Mouse (Mus musculus) urinary bladder, postnatal 36 days (tissue): ENCODE results near the gene Scn10a.
A peak's percentile ranks its signal among the peaks of the same experiment; 100 is the strongest.

Experiments used
- DNase-seq, 2 experiments: peaks; one replicate each; pipeline ENCODE4 v3.0.0; 2022; ENCODE audit warnings: low spot score in 2 of 2, mixed read lengths in 1 of 2

Gene Scn10a

DNA sequence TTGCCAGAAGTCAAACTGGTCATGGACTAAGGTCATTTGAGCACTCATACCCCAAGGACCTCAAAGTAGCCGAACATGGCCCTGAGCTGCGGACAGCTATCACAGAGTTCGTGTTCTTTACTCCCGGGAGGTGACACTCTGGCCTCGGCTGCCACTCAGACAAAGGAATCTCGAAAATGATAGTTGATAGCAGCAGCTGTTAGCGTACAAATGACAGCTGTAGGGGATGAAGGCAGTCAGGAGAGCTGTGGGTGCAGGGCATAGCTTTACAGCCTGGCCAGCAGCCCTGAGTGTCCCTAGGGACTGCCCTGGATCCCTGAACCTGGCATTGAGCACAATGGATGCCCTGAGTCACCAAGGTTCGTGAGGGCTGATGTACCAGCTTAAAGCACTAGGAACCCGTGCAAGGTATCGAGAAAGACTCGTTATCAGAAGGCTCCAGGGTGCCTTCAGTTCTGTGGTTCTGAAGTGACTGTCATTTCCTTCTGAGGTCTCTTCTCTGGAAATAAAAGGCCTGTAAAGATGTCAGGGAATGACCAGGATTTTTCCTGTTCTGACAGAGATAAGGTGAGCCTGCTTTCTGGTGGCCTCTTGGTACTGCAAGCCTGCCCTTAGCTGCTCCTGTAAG lies 84.8 kb downstream of the Scn10a start:
- no peak for DNase-seq

DNA sequence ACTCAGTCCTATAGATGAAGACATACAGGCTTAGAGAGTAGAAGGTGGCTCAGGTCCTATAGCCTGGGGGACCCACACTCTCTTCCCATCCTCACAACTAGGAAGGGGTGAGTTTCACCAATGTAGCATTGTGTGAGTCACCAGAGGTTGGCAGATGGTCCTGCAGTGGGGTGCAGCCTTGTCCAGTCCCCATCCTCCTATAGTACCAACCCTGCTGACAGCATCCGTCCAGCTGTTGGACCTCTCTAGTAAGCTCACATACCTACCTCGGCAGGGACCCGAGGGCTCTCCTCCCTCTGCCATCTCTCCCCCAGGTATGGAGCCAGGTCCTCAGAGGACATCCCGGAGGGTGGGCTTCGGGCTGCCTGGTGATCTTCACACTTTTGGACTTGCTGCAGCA lies 85.6 kb downstream of the Scn10a start:
- no peak for DNase-seq

DNA sequence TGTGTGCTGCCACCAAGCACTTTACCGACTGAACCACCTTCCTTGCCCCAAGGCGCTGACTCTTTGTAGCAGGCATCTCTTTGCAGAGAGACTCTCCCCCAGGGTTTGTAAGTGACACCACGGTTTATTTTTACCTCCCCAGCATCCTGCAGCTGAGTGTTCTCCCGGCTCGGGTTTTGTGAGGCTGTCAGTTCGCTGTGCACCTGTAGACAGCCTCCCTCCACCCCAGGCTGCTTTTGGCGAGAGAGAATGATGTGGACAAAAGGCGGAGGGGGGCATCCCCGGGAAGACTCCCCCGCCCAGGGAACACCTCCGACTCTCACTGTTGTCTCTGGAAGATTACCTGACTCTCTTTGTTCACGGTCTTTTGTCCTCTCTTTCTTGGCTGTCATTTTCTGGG lies 86.3 kb downstream of the Scn10a start:
- DNase-seq = no peak

DNA sequence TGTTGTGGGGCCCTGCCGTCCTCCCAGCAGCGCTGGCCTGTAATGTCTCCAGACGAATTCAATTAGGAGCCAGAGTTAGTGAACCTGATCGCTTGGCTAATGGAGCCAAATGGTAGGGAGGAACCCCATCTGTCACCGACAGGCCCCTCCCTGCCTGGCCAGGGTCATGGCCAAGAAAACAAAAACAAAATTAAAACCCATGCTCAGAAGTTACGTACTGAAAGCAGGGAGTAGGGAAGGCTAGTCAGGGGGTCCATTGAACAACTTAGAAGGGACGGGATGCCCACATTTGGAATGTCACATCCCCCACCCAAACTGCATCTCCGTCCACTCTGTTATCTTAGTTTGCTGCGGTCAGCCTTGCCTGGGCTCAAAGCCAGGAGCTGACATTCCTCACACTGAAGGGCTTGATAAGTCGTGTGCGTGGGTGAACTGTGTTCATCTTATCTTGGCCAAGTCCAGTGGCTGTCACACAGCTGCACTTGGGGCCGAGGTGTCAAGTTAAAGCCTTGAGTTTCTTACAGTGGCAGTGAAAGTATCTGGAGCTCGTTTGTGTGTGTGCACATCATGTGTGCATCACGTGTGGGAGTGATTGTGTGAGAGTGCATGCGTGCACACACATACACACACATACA lies 87.1 kb downstream of the Scn10a start:
- DNase-seq = no peak

DNA sequence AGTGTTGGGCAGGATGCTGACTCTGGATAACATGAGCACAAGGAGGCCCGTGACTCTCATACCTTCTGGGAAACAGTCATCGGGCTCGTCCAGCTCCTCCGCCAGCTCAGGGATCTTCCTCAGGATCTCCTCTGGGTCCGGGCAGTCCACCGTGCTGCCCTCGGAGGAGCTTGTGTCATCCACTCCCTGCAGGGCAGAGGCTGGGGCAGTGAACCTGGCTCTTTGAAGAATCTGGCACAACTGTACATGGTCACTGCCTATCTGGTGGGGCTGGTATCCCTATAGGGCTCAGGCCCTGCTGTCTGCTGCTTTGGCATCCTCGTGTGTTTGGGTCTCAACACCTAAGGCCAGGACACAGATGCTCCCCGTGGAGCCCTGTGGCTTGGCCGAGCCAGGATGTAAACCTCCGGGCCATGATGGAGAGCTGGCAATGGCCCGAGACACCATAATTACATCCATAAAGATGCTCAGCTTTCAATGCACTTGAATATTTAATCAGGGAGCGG lies 87.7 kb downstream of the Scn10a start:
- DNase-seq = no peak

DNA sequence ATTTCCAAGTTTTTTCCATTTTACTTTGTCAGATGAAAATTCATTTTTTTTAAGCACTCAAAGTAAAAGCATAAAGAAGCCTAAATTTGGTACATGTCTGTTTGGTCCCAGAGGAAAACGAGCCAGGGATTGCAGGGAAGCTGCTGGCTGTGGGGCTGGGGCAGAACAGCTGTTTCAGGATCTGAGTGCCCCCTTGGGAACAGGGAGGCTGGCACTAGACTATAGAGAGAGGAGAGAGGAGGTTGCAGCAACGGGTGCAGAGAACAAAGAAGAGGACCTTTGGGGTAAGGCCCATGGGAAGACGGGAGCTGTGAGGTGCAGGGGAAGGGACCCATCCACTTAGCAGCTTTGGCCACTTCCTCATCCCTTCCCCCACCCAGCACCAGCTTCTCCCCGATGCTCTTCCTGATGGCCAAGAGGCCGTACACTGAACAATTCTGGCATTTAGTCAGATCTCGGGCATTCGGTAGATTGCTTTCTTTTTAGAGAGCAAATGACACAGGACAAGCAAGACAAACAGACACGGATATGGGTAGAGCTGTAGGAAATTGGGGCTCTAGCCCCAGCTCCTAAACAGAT lies 90.3 kb downstream of the Scn10a start:
- DNase-seq = no peak

DNA sequence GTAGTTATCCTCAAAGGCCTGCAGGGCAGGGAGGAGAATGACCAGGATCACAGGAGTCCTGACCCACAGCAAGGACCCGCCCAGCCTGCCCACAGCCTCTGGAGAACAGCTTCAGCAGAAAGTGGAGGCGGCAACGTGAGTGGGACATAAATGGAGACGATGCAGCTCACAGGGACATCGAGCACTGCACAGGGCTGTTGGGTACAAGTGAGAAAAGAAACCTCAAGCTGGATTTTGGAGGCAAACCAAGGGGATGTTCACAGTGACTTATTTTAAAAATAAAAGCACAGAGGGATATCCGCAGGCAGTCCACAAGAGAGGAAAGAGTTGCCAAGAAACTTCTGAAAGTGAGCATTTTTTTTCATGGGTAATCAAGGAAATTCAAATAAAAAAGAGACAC lies 91.9 kb downstream of the Scn10a start:
- no peak for DNase-seq

DNA sequence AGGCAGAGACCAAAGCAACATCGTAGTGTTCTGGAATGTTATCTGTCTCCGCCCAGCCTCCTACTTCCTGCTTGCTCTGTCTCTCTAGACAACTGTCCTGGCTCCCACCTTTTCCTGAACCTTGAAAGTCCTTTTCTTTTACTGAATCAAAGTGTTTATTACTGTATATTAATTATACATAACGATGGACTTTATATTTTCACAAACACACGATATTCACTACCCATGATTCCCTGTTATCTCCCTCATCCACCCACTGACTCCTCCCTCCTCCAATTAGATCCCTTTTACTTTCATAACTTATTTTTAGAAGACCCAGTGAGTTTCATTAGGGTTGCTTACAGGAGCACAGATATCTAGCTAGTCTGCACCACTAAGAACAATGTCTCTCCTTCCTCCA lies 95.0 kb downstream of the Scn10a start:
- DNase-seq = no peak

DNA sequence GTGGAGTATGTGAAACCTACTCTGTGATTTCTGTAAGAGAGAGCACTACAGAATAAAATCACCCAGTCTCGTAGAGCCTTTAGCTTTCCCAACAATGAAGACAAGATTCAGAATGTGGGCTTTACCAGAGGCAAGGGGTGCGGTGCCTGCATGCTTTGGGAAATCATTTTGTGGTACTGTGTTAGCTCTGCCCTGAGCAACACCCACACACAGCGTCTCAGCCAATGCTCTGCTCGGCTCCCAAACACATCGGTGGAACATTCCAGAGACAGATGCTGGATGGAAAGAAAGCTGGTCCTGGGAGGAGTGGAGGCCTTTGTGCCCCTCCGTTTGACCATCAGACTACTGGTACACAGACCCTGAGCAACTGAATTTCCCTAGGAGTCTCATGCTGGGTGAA lies 104.3 kb downstream of the Scn10a start:
- DNase-seq = no peak

DNA sequence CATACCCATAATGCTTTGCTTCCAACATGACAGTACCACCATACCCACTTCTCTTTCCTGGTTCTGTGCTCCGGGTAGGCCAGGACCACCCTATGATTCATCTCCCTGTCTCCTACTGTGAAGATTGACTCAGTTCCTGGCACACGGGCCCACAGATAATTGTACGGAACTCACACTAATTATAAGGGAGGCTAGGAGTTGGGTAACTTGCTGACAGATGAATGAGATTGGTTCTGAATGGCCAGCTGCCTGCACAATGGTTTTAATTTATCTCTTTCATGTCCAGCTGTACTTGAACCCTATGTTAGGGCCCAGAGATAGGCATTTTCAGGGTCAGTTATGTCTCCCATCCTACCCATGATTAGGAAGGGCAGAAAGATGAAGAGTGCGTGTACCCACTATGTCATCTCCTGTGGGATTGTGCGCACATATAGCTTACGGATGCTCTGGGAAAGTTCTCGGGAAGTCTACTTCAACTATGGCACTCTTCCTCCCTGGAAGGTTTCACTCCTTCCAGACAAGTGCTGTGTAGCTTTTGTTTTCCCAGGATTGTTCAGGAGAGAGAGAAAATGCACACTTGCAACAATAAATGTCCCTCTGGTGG lies 108.5 kb downstream of the Scn10a start:
- DNase-seq = no peak

DNA sequence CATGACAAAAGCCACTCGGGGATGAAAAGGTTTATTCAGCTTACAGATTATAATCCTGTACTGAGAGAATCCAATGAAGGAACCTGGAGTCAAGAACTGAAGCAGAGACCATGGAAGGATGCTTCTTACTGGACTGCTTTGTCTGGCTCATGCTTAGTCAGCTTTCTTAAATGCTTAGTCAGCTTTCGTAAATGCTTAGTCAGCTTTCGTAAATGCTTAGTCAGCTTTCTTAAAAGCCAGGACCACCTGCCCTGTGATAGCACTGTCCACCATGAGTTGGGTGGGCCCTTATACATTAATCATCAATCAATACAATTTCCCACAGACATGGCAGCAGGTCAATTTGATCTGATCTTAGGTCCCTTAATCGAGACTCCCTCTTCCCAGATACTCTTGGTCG lies 112.2 kb downstream of the Scn10a start:
- no peak for DNase-seq

DNA sequence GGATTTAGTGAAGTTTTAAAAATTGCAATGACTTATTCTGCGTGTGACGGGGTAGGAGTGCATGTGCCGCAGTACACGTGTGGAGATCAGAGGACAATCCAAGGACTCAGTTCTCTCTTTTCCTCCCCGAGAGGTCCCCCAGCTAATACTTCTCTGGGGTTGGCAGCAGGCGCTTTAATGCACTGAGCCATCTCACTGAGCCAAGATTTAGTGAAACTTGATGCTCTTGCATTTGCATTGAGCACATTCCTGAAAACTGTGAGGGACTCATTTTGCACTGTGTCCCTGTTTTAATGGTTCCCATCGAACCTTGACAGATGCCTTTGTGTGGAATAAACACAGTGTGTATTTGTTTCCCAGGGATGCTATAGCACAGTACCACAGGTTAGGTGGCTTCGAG lies 114.5 kb downstream of the Scn10a start:
- DNase-seq = no peak

DNA sequence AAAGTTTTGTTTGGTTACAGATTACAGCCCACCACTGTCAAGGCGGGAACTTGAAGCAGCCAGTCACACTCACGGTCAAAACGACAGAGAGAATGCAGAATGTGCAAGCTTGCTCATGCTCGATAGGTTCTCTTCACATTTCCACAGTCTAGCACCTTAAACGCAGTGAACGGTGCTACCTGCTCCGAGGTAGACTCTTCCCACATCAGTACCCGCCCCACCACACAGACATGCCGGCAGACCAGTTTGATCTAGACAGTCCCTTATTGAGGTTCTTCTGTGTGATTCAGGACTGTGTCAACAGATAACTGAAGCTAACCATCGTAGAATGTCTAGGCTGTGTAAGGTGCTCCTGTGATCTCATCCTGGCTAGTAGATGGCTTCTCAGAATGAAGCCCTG lies 120.6 kb downstream of the Scn10a start:
- no peak for DNase-seq

DNA sequence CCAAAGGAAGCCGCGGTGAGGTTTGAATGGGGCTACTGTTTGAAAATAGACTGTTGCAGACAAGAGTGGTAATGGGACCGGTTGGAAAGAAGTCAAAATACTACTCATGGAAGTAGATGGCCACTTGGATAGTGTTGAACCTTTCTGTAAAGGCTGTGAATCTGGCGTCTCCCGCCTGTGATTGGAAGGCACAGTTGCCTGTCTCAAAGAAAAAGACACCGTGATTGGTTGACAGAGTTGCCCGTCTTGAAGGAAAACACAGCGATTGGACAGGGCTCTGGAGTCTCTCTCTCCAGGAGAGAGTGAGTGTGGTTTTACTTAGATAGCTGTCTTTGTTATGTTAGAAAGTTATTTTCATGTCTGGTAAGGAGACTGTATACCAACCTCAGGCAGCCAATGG lies 121.8 kb downstream of the Scn10a start:
- DNase-seq = no peak

DNA sequence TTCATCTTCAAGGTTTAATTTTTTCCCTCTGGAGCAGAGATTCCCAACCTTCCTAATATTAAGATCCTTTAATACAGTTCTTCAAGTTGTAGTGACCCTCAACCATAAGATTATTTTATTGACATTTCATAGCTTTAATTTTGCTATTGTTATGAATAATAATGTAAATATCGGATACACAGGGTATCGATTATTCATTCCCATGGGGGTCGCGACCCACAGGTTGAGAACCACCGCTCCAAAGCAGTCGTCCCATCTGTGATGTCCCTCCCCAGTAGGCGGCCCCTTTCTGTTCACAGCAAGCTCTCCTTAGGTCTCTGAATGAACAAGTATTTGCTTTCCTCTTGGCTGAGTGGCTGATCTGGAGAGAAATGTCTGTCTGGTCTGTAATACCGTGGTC lies 129.5 kb downstream of the Scn10a start:
- DNase-seq = no peak

DNA sequence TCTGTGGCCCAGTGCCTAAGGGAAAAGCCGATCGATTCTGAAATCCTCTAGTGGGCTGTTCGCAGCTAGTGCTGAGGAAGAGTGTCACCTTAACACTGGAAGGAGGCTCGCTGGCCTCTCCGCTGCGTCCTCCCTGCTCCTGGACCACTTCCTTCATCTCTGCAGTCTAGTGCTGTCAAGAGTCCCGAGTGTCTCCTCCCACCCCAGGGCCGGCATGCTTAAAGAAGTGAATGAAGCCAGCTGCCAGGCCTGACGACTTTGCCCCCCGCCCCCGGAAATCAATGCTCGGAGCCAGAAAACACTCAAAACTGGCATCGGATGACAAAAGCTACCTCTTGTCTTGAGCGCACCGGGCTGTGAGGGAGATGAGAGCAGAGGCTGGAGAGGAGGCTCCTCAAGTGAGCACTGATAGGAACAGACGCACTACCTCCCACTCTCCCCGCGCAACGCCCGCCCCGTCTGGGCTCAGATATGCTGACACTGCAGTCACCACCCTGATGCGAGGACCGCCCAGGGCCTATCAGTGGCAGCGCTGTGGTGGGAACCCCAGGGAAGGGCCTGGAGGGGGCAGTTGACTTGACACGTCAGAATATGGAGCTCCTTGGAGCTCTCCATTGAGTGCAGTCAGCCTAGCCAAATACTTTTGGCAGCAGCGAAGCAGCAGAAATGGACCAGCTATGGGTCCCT lies 130.2 kb downstream of the Scn10a start:
- no peak for DNase-seq

DNA sequence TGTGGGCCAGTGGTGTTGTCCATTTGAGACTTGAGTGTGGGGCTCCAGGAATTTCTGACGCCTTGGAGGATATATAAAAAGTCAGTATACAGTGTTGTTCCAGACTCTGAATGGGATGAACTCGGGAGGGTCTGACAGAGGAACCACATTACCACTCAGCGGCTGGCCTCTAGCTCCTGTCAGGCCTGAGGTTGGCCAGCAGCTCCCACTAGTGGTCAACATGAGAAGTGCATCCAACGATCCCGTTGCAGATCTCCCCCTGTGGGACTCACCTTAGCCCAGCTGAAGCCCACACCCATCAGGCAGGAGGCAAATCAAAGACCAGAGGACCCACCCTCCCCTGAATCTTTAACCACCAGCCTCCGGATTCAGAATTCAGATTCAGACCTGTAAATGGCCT lies 138.5 kb downstream of the Scn10a start:
- peak; percentile 55 to 71 for DNase-seq

DNA sequence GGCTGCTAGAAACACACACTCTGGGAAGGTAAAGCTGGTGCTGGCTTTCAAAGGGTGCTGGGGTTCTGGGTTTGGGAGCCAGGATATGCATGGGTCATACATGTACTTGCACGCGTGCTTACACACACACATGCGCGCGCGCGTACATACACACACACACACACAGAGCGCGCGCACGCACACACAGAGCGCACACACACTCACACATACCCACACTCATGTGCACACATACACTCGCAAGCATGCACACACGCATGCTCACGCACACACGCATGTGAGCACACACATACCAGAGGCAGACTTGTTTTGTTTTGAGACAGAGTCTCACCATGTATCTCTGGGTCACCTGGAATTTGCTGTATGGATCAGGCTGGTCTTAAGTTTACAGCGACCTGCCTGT lies 138.9 kb downstream of the Scn10a start:
- DNase-seq = no peak

DNA sequence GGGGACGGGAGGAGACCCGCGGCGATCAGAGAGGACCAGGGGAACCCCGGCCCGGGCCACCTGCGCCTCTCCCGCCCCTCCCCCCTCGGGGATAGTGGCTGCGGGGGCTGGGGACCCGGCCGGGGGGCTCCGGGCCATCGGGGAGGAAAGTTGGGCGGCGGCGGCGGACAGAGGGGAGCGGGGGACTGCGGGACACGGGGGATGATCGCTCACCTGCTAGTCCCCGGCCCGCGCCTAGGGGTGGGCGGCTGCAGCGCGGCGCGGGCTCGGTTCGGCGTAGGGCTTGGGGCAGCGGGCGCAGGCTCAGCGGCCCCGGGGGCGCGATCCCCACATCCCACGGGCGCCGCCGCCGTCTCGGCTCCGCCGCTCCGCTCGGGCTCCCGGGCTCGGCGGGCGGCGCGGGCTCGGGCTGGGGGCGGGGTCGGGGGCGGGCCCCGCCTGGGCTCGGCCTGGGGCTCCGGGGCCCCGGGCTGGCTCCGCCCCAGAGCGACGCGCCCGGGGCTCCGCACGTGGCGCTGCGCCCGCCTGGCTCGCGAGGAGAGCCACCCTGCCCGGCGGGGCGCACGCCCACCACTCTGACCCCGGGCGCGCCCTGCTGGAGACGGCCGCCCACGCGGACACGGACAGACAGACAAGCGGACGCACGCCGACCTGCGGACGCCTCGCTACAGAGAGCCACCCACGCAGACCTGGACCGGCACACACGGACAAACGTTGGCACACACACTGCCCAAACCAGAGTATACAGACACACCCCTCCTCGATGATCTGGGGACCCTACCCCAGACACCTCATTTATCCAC lies 140.3 kb downstream of the Scn10a start, which contains the start of gene Scn5a:
TSS of gene Scn5a (minus strand) at position 381 of the 803 bp plus-strand sequence.
- no peak for DNase-seq

DNA sequence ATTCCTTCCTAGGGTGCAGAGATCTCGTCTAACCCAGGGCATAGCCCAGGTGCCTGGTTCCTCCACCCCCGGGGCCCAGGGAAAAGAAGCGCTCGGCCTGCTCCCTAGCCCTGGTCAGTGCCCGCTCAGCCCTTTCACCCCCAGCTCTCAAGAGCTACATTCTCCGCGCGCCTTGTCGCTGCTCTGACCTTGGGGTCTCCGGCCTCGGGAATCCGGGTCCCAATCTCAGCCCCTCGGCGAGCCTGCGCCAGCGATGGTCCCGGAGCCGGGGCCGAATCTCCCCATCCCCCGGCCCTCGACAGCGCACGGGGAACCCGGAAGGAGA lies 140.8 kb downstream of the Scn10a start:
- DNase-seq = no peak

DNA sequence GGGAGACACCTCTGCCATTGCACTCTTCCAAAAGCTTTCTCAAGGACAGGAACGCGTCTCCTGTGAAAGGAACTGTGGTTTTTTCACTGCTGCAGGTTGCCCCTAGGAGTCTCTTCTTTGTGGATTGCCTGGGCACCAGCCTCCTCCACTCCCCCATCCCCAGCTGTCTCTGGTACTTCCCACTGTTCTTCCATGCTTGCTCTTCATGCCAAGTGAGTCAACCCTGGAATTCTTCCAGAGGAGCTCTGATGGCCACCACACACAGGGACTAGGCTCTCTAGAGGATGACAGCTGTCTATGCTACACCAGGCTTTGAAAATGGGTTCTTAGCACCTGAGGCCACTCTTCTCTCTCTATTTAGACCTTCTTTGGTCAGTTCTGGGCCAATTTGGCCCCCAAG lies 142.1 kb downstream of the Scn10a start:
- no peak for DNase-seq

DNA sequence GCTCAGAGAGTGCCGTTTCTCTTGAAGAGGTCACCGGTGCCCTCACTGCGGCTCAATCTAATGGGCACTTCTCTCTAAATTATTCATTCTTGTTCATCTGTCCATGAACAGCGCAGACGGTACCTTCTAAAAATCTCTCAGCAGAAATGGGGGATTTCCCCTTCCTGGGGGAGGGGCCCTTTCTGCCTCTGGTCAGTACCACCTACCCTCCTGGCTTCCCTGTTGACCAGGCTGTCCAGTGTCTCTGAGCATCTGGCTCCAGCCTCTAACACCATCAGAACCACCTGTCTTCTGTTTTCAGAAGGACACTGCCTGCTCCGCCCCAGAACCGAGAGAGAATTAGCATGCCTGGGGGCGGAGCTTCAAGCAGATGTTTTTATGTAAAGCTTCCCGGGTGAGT lies 143.4 kb downstream of the Scn10a start:
- no peak for DNase-seq
